In genomic region chrX:129656906-129657305, GRCm38 (mm10) we compare ENCODE assay signal across 12 mouse cellular contexts.
DNase-seq lines count a peak whose midpoint lies in the region; ATAC-seq and TF ChIP-seq lines count a peak whose summit lies in the region.
"Had no signal": no experiment of that assay in that cellular context is flagged by ENCODE, and none has a peak within 500 bp of the region (broad histone marks: within the 10 kb centered on the region; RNA-seq: fewer than 3 reads in every experiment).

No protein-coding gene starts in this region.

- H3K4me1 ChIP-seq in forebrain, embryonic 15.5 days: no peaks in the 10 kb centered on the region
- H3K4me1 ChIP-seq in forebrain, embryonic 12.5 days: no peaks in the 10 kb centered on the region
- no peaks in the 10 kb centered on the region for H3K4me1 ChIP-seq in lung, postnatal 0 days (ENCODE audit: insufficient read depth, low read depth, low read length)
- no peaks in the 10 kb centered on the region for H3K4me1 ChIP-seq in thymus, adult 2 months (replicated peaks; ENCODE audit: control insufficient read depth, insufficient read depth, low read length)
- H3K4me1 ChIP-seq in hindbrain, embryonic 12.5 days: no peaks in the 10 kb centered on the region
- H3K4me1 ChIP-seq: hindbrain, embryonic 15.5 days; liver, embryonic 15.5 days had no signal

- no peaks in the 10 kb centered on the region for H3K36me3 ChIP-seq in forebrain, embryonic 15.5 days
- no peaks in the 10 kb centered on the region for H3K36me3 ChIP-seq in forebrain, embryonic 12.5 days (replicated peaks)
- H3K36me3 ChIP-seq in lung, postnatal 0 days (ENCODE audit: insufficient read depth, low read length): no peaks in the 10 kb centered on the region
- H3K36me3 ChIP-seq in thymus, adult 2 months (ENCODE audit: control insufficient read depth, insufficient read depth, low read length): no peaks in the 10 kb centered on the region
- no peaks in the 10 kb centered on the region for H3K36me3 ChIP-seq in hindbrain, embryonic 12.5 days
- H3K36me3 ChIP-seq: hindbrain, embryonic 15.5 days; liver, embryonic 15.5 days had no signal

- peak; percentile 61; the same call in 1 of the 2 replicates for ATAC-seq in forebrain, embryonic 15.5 days (replicated peaks)
- no peak for ATAC-seq in forebrain, embryonic 12.5 days (ENCODE audit: low FRiP score)
- no peak for ATAC-seq in lung, postnatal 0 days
- ATAC-seq in hindbrain, embryonic 12.5 days (ENCODE audit: low FRiP score): no peak

- no peak for TF ChIP-seq EP300 in lung, postnatal 0 days (IDR thresholded peaks at IDR 0.05)

- no peak overlapping the region for H3K4me2 ChIP-seq in forebrain, embryonic 15.5 days (replicated peaks)
- H3K4me2 ChIP-seq in forebrain, embryonic 12.5 days: no peak overlapping the region
- no peak overlapping the region for H3K4me2 ChIP-seq in lung, postnatal 0 days (replicated peaks; ENCODE audit: low read depth, low read length)
- H3K4me2 ChIP-seq in hindbrain, embryonic 12.5 days (replicated peaks): no peak overlapping the region
- H3K4me2 ChIP-seq: hindbrain, embryonic 15.5 days; liver, embryonic 15.5 days had no signal

- no peak for TF ChIP-seq CTCF in lung, postnatal 0 days (IDR thresholded peaks at IDR 0.05)
- TF ChIP-seq CTCF in layer of hippocampus, adult 2 months (conservative IDR thresholded peaks at IDR 0.05): no peak
- no peak for TF ChIP-seq CTCF in thymus, adult 2 months (IDR thresholded peaks at IDR 0.05; ENCODE audit: borderline replicate concordance, control insufficient read depth, extremely low read depth, insufficient read depth, low read length, poor library complexity)

- no peak overlapping the region for H3K9ac ChIP-seq in forebrain, embryonic 15.5 days (replicated peaks)
- H3K9ac ChIP-seq in forebrain, embryonic 12.5 days: no peak overlapping the region
- H3K9ac ChIP-seq in lung, postnatal 0 days (replicated peaks; ENCODE audit: low read depth): no peak overlapping the region
- H3K9ac ChIP-seq in hindbrain, embryonic 12.5 days: no peak overlapping the region
- H3K9ac ChIP-seq: hindbrain, embryonic 15.5 days; liver, embryonic 15.5 days had no signal

- DNase-seq in lung, postnatal 0 days (ENCODE audit: low spot score): peak; percentile 51
- DNase-seq in lung, postnatal 4 days: no peak
- DNase-seq in cerebellum, adult 11-12 months: peak; percentile 57
- peak; percentile 18 to 24 for DNase-seq in layer of hippocampus, adult 2 months (ENCODE audit: low spot score in 2 of 2)
- DNase-seq in thymus, adult 2 months: no peak
- DNase-seq: thymus, postnatal 14 days had no signal

- H3K27ac ChIP-seq in forebrain, embryonic 15.5 days (replicated peaks): no peak overlapping the region
- H3K27ac ChIP-seq in forebrain, embryonic 12.5 days: no peak overlapping the region
- H3K27ac ChIP-seq in lung, postnatal 0 days (ENCODE audit: low read length): no peak overlapping the region
- H3K27ac ChIP-seq in layer of hippocampus, adult 2 months: no peak overlapping the region
- no peak overlapping the region for H3K27ac ChIP-seq in thymus, adult 2 months (ENCODE audit: control insufficient read depth, insufficient read depth, low read length)
- H3K27ac ChIP-seq in hindbrain, embryonic 12.5 days: no peak overlapping the region
- H3K27ac ChIP-seq: hindbrain, embryonic 15.5 days; liver, embryonic 15.5 days had no signal

- H3K4me3 ChIP-seq in forebrain, embryonic 15.5 days: no peak overlapping the region
- no peak overlapping the region for H3K4me3 ChIP-seq in forebrain, embryonic 12.5 days (replicated peaks)
- H3K4me3 ChIP-seq in lung, postnatal 0 days (ENCODE audit: low read depth, low read length): no peak overlapping the region
- H3K4me3 ChIP-seq in layer of hippocampus, adult 2 months: no peak overlapping the region
- H3K4me3 ChIP-seq in thymus, adult 2 months (ENCODE audit: control insufficient read depth, insufficient read depth, low read length): no peak overlapping the region
- no peak overlapping the region for H3K4me3 ChIP-seq in hindbrain, embryonic 12.5 days
- H3K4me3 ChIP-seq: hindbrain, embryonic 15.5 days; liver, embryonic 15.5 days; myocyte had no signal

- peaks cover 3% of the 10 kb centered on the region; the same call in 1 of the 2 replicates for H3K9me3 ChIP-seq in forebrain, embryonic 15.5 days
- no peaks in the 10 kb centered on the region for H3K9me3 ChIP-seq in forebrain, embryonic 12.5 days
- no peaks in the 10 kb centered on the region for H3K9me3 ChIP-seq in lung, postnatal 0 days (ENCODE audit: low read length)
- H3K9me3 ChIP-seq in hindbrain, embryonic 12.5 days (replicated peaks): no peaks in the 10 kb centered on the region
- H3K9me3 ChIP-seq: hindbrain, embryonic 15.5 days; liver, embryonic 15.5 days had no signal

- no peaks in the 10 kb centered on the region for H3K27me3 ChIP-seq in forebrain, embryonic 15.5 days
- H3K27me3 ChIP-seq in forebrain, embryonic 12.5 days: no peaks in the 10 kb centered on the region
- no peaks in the 10 kb centered on the region for H3K27me3 ChIP-seq in lung, postnatal 0 days (replicated peaks; ENCODE audit: insufficient read depth, low read length)
- no peaks in the 10 kb centered on the region for H3K27me3 ChIP-seq in thymus, adult 2 months (ENCODE audit: control insufficient read depth, insufficient read depth, low read length)
- no peaks in the 10 kb centered on the region for H3K27me3 ChIP-seq in hindbrain, embryonic 12.5 days
- H3K27me3 ChIP-seq: hindbrain, embryonic 15.5 days; liver, embryonic 15.5 days had no signal

- TF ChIP-seq POLR2A in thymus, adult 2 months (IDR thresholded peaks at IDR 0.05; ENCODE audit: control insufficient read depth, extremely low read depth, insufficient read depth, low read length, poor library complexity): no peak

Comparison
In these comparisons a context has a peak if more than half of its experiments do, and no peak if none do; other contexts are left out.
1. DNase-seq: peak in lung, postnatal 0 days (single experiment), cerebellum, adult 11-12 months (single experiment) and layer of hippocampus, adult 2 months (2 of 2); none in lung, postnatal 4 days (0 of 2) and thymus, adult 2 months (single experiment).